Mouse (Mus musculus): ENCODE measurements around the gene Slc25a21.

The Slc25a21 gene

GRCm38 (mm10) chr12:56691427-56692079, 505.7 kb downstream of the Slc25a21 start, which contains the start of gene Pax9:
TSS of gene Pax9 (plus strand) at chr12:56691767.
- DNase-seq (ENCODE audit: low spot score), result no peak

- DNase-seq (ENCODE audit: low spot score), result no peak
Measured at GRCm38 (mm10) chr12:56691001-56691400, 506.3 kb downstream of the Slc25a21 start.

- no peak for DNase-seq (ENCODE audit: low spot score)
Measured at GRCm38 (mm10) chr12:56690366-56690765, 506.9 kb downstream of the Slc25a21 start.

- no peak for DNase-seq (ENCODE audit: low spot score)
Measured at GRCm38 (mm10) chr12:56689736-56690135, 507.5 kb downstream of the Slc25a21 start.

- DNase-seq (ENCODE audit: low spot score), result no peak
Measured at GRCm38 (mm10) chr12:56689331-56689730, 507.9 kb downstream of the Slc25a21 start.

GRCm38 (mm10) chr12:56688920-56689319, 508.4 kb downstream of the Slc25a21 start:
- no peak for DNase-seq (ENCODE audit: low spot score)

GRCm38 (mm10) chr12:56688482-56688840, 508.8 kb downstream of the Slc25a21 start:
- DNase-seq (ENCODE audit: low spot score), result no peak

- no peak for DNase-seq (ENCODE audit: low spot score)
Measured at GRCm38 (mm10) chr12:56687640-56688481, 509.4 kb downstream of the Slc25a21 start.

GRCm38 (mm10) chr12:56681096-56681811, 516.0 kb downstream of the Slc25a21 start:
- no peak for DNase-seq (ENCODE audit: low spot score)

- no peak for DNase-seq (ENCODE audit: low spot score)
Measured at GRCm38 (mm10) chr12:56677620-56678019, 519.7 kb downstream of the Slc25a21 start.

GRCm38 (mm10) chr12:56674726-56675125, 522.5 kb downstream of the Slc25a21 start:
- DNase-seq (ENCODE audit: low spot score), result no peak

GRCm38 (mm10) chr12:56670795-56671194, 526.5 kb downstream of the Slc25a21 start:
- no peak for DNase-seq (ENCODE audit: low spot score)

- DNase-seq (ENCODE audit: low spot score), result no peak
Measured at GRCm38 (mm10) chr12:56669451-56670122, 527.7 kb downstream of the Slc25a21 start.

All from ovary, postnatal 10 days (tissue).